Mouse (Mus musculus) hindbrain, embryonic 14.5 days (tissue): ENCODE data around the gene Slc5a12. TPM values are rescaled to one million over a fixed set of nuclear protein-coding genes. Genes with fewer than 3 reads are reported as not detected.
A peak's percentile ranks its signal among the peaks of the same experiment; 100 is the strongest.

Experiments used
- ATAC-seq: fragments of 200-750 bp; cut with Nextera tagmentation; 2 replicates; pipeline ENCODE4 v1.8.0; 2017; ENCODE audit warnings: moderate number of reproducible peaks, mild to moderate bottlenecking, moderate TSS enrichment, moderate library complexity; ENCODE audit not compliant: low FRiP score
- DNase-seq: peaks from one replicate; pipeline ENCODE4 v3.0.0-alpha.2; 2015; ENCODE audit warnings: low spot score
- H3K27ac ChIP-seq: fragments of 300-500 bp; sonication (generic); 2 replicates; pipeline ENCODE4 v1.5.1; 2014; ENCODE audit warnings: mild to moderate bottlenecking, moderate library complexity
- H3K27me3 ChIP-seq: fragments of 300-500 bp; sonication (generic); 2 replicates; pipeline ENCODE4 v1.6.1; 2014; ENCODE audit warnings: mild to moderate bottlenecking, low read length, mixed read lengths; ENCODE audit not compliant: control insufficient read depth, insufficient read depth
- H3K36me3 ChIP-seq: fragments of 300-500 bp; sonication (generic); replicated peaks from 2 replicates; pipeline ENCODE4 v1.6.1; 2014; ENCODE audit not compliant: control insufficient read depth, insufficient read depth
- H3K4me1 ChIP-seq: fragments of 300-500 bp; sonication (generic); replicated peaks from 2 replicates; pipeline ENCODE4 v1.6.1; 2014; ENCODE audit warnings: antibody characterized with exemption, low read length, mixed read lengths; ENCODE audit not compliant: control insufficient read depth, insufficient read depth
- H3K4me2 ChIP-seq: fragments of 300-500 bp; sonication (generic); replicated peaks from 2 replicates; pipeline ENCODE4 v1.6.1; 2014; ENCODE audit warnings: mild to moderate bottlenecking, moderate library complexity
- H3K4me3 ChIP-seq: fragments of 300-500 bp; sonication (generic); replicated peaks from 2 replicates; pipeline ENCODE4 v1.5.1; 2014; ENCODE audit warnings: mild to moderate bottlenecking, low read length
- H3K9ac ChIP-seq: fragments of 300-500 bp; sonication (generic); 2 replicates; pipeline ENCODE4 v1.6.1; 2014
- H3K9me3 ChIP-seq: fragments of 300-500 bp; sonication (generic); 2 replicates; pipeline ENCODE4 v1.6.1; 2016; ENCODE audit warnings: low read length; ENCODE audit not compliant: control insufficient read depth
- WGBS: fragments of 180-500 bp; shearing (Covaris S2); extraction: QIAGEN DNeasy Blood & Tissue Kit; methylation state at CpG from one replicate; pipeline ENCODE4 v1.1.7; 2014; 5-methylcytosine and 5-hydroxymethylcytosine counted together
- polyA plus RNA-seq: library from polyadenylated mRNA; unstranded; fragments of >200 nt; fragmentation: Nextera tagmentation; extraction: Ambion mirVana; gene quantifications from 2 replicates; pipeline ENCODE4 v1.2.1, GENCODE M21; 2014

Slc5a12 gene
- polyA plus RNA-seq: not detected in 2 replicates

- H3K36me3 ChIP-seq: no peaks in the 10 kb centered on the region
- H3K4me1 ChIP-seq: no peaks in the 10 kb centered on the region
- DNase-seq (no peak), ATAC-seq (no peak)
- H3K4me2 ChIP-seq: no peak within 1 kb of the TSS
- no peaks in the 10 kb centered on the region for H3K27me3 ChIP-seq
- H3K9ac ChIP-seq: no peak within 1 kb of the TSS
- no peaks in the 10 kb centered on the region for H3K9me3 ChIP-seq
- H3K4me3 ChIP-seq: no peak within 1 kb of the TSS
- H3K27ac ChIP-seq: no peak within 1 kb of the TSS
- WGBS: 77% methylated on average over 2 of the region's 2 CpGs
Measured at GRCm38 (mm10) chr2:110596932-110597331, at the start of gene Slc5a12. Slc5a12 (plus strand) TSS chr2:110597298.

GRCm38 (mm10) chr2:110556098-110556497 lies 41.0 kb upstream of the Slc5a12 start:
- H3K27me3 ChIP-seq: no peaks in the 10 kb centered on the region
- H3K9ac ChIP-seq: no peak overlapping the region
- H3K36me3 ChIP-seq: no peaks in the 10 kb centered on the region
- H3K9me3 ChIP-seq: no peaks in the 10 kb centered on the region
- no peak for DNase-seq
- 90% methylated on average over 1 of the region's 1 CpGs for WGBS
- no peak for ATAC-seq
- H3K4me2 ChIP-seq: no peak overlapping the region
- H3K4me1 ChIP-seq: no peaks in the 10 kb centered on the region
- no peak overlapping the region for H3K27ac ChIP-seq
- no peak overlapping the region for H3K4me3 ChIP-seq

DNA sequence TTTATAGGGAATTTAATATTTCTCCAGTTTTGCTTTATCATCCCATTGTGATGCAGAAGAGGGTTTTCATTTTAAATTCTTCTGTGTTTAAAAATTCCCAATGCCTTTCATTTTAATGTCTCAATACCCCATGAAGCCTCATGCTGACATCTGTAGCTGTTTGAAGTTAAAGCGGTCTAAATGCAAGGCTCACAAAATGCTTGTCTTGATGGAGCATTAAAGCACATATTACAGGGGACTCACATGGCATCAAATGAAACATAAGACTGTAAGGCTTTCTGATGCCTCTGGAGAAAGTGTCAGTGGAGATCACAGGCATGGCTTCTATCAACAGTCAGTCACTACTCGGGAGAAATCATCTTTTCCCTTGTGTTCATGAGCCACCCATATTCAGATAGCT lies 34.5 kb upstream of the Slc5a12 start:
- Histone ChIP-seq H3K27me3 (no peaks in the 10 kb centered on the region), H3K4me1 (no peaks in the 10 kb centered on the region), H3K27ac (no peak overlapping the region), H3K9ac (no peak overlapping the region), H3K36me3 (no peaks in the 10 kb centered on the region), H3K4me3 (no peak overlapping the region), H3K9me3 (no peaks in the 10 kb centered on the region), H3K4me2 (no peak overlapping the region)
- DNase-seq (peak; percentile 20), ATAC-seq (no peak)
- WGBS: 81% methylated on average over 2 of the region's 2 CpGs

GRCm38 (mm10) chr2:110564673-110565627 lies 32.1 kb upstream of the Slc5a12 start:
- H3K4me1 ChIP-seq: no peaks in the 10 kb centered on the region
- H3K9ac ChIP-seq: no peak overlapping the region
- peak; percentile 92 for DNase-seq
- H3K36me3 ChIP-seq: no peaks in the 10 kb centered on the region
- H3K4me2 ChIP-seq: no peak overlapping the region
- H3K27me3 ChIP-seq: no peaks in the 10 kb centered on the region
- no peak overlapping the region for H3K4me3 ChIP-seq
- 40% methylated on average over 5 of the region's 5 CpGs for WGBS
- no peak overlapping the region for H3K27ac ChIP-seq
- ATAC-seq: peak; percentile 89
- no peaks in the 10 kb centered on the region for H3K9me3 ChIP-seq

- DNase-seq (peak; percentile 13), ATAC-seq (no peak)
- no peak overlapping the region for H3K4me3 ChIP-seq
- no peaks in the 10 kb centered on the region for H3K36me3 ChIP-seq
- H3K9ac ChIP-seq: no peak overlapping the region
- 90% methylated on average over 6 of the region's 6 CpGs for WGBS
- no peak overlapping the region for H3K4me2 ChIP-seq
- H3K27ac ChIP-seq: no peak overlapping the region
- no peaks in the 10 kb centered on the region for H3K27me3 ChIP-seq
- H3K4me1 ChIP-seq: no peaks in the 10 kb centered on the region
- H3K9me3 ChIP-seq: no peaks in the 10 kb centered on the region
Measured at GRCm38 (mm10) chr2:110586692-110587091, 10.4 kb upstream of the Slc5a12 start.

DNA sequence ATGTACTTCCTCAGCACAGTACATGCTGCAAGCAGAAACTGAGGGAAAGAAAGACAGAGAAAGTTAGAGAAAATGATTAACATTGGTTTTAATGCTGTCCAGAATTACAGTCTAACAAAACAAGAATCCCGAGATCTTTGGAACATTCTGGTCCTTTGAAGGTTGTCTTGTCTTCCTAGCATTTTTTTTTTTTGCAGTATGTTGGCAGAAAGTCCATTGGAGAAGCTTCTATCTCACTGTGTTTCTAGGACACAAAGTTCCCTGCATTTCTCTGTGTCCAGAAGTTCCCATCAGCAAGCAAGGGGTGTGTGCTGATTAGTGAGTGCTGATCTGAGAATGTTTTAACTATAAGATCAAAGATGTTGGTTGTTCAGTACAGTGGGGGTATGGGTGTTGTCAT lies 7.1 kb upstream of the Slc5a12 start:
- WGBS: 89% methylated on average over 1 of the region's 1 CpGs
- Histone ChIP-seq H3K27ac (no peak overlapping the region), H3K9me3 (no peaks in the 10 kb centered on the region), H3K9ac (no peak overlapping the region), H3K4me1 (no peaks in the 10 kb centered on the region), H3K36me3 (no peaks in the 10 kb centered on the region), H3K4me2 (no peak overlapping the region), H3K27me3 (no peaks in the 10 kb centered on the region), H3K4me3 (no peak overlapping the region)
- ATAC-seq: no peak
- DNase-seq: no peak

DNA sequence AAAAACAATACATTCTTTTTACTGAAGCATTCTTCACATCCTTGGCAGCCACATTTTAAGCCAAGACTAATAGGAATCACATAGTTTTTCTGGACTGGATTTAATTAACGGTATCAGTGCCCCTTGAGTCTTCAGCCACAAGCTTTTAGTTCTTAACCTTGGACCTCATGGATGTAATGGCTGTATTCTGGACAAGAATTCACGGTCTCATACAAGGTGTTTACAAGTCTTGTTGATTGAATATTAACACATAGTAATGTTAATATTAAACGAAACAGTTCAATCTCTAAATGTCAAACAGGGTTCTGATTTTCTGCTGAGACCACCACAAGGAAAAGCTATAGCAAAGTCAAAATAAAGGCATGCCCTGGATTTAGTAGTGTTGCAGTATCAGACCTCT lies 4.8 kb upstream of the Slc5a12 start:
- Histone ChIP-seq H3K9ac (no peak overlapping the region), H3K27me3 (no peaks in the 10 kb centered on the region), H3K9me3 (no peaks in the 10 kb centered on the region), H3K27ac (no peak overlapping the region), H3K36me3 (no peaks in the 10 kb centered on the region), H3K4me1 (no peaks in the 10 kb centered on the region), H3K4me2 (no peak overlapping the region), H3K4me3 (no peak overlapping the region)
- DNase-seq (no peak), ATAC-seq (no peak)
- 82% methylated on average over 3 of the region's 3 CpGs for WGBS

GRCm38 (mm10) chr2:110644358-110644757 lies 47.3 kb downstream of the Slc5a12 start:
- 84% methylated on average over 1 of the region's 1 CpGs for WGBS
- H3K9ac ChIP-seq: no peak overlapping the region
- H3K4me3 ChIP-seq: no peak overlapping the region
- no peaks in the 10 kb centered on the region for H3K27me3 ChIP-seq
- no peak overlapping the region for H3K4me2 ChIP-seq
- no peaks in the 10 kb centered on the region for H3K4me1 ChIP-seq
- H3K9me3 ChIP-seq: no peaks in the 10 kb centered on the region
- DNase-seq (no peak), ATAC-seq (no peak)
- no peak overlapping the region for H3K27ac ChIP-seq
- H3K36me3 ChIP-seq: no peaks in the 10 kb centered on the region

DNA sequence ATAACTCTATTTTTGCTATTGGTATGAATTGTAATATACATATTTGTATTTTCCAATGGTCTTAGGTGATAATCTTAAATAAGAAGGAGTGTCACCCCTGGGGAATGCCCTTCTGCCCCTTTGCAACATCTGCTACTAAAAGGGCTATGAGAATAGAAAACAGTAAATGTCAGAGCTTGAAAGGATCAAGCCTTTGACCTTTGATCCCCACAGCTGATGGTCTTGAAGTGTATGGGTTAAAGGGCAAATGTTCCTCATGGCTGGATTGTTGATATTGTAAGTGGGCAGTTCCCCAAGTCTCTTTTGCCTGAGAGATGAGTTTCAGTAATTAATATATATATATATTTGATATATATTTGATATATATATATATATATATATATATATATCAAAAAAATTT lies 47.7 kb downstream of the Slc5a12 start:
- Histone ChIP-seq H3K27me3 (no peaks in the 10 kb centered on the region), H3K9ac (no peak overlapping the region), H3K27ac (no peak overlapping the region), H3K4me2 (no peak overlapping the region), H3K9me3 (no peaks in the 10 kb centered on the region), H3K36me3 (no peaks in the 10 kb centered on the region), H3K4me1 (no peaks in the 10 kb centered on the region), H3K4me3 (no peak overlapping the region)
- ATAC-seq: no peak
- no peak for DNase-seq
